Mouse (Mus musculus) testis, postnatal 10 days (tissue): Measurements from ENCODE around the gene Tbc1d15.

Source experiments
- DNase-seq: peaks from one replicate; pipeline ENCODE4 v3.0.0; 2021; ENCODE audit warnings: low spot score

Tbc1d15 gene

GRCm38 (mm10) chr10:115160289-115160688, 91.0 kb downstream of the Tbc1d15 start:
- DNase-seq = no peak
